Mouse (Mus musculus): ENCODE data around the gene Reg3a. TPM values are rescaled to one million over a fixed set of nuclear protein-coding genes. Genes with fewer than 3 reads are reported as not detected.

The Reg3a gene
- polyA plus RNA-seq (2017; shearing (Covaris generic)): not detected

DNA sequence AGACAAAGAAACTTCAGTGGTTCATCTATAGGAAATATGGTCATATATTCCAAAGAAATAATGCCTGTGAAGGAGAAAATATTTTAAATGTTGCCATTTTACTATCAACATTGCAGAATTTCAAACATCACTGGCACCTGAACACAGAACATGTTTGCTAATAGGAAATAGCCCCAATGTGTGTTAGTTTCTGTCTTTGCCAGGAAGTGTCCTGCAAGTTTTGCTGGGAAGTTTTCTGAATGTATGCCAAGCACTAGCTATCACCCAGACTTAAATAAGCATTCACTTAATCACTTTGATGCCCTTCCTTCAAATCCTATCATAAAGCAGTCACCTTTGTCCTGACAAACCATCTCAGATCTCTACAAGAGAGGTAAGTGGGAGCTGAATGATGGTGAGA is at the start of gene Reg3a:
Reg3a (plus strand) TSS at position 301 of the 400 bp plus-strand sequence.

GRCm38 (mm10) chr6:78370357-78370756 is 10.2 kb upstream of the Reg3a start, which contains the start of gene Reg3b:
Gene Reg3b (plus strand): TSS chr6:78370657.

GRCm38 (mm10) chr6:78378765-78379164 is 1.7 kb upstream of the Reg3a start, which contains the start of gene Reg3d:
Gene Reg3d (minus strand): TSS chr6:78378865.

GRCm38 (mm10) chr6:78395323-78395722 is 14.8 kb downstream of the Reg3a start, which contains the start of gene Reg2:
Gene Reg2 (plus strand): TSS chr6:78395623.

DNA sequence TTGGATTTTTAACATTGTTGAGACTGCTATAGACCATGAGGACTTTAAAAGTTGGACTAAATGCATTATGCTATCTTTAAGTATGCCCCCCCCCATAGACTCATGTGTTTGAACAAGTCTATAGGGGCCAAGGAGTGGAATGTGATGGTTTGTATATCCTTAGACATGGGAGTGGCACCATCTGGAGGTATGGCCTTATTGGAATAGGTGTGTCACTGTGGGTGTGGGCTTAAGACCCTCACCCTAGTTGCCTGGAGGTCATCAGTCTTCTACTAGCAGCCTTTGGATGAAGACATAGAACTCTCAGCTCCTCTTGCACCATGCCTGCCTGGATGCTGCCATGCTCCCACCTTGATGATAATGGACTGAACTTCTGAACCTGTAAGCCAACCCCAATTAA is 41.9 kb downstream of the Reg3a start, which contains the start of gene Reg1:
Reg1 (plus strand) TSS at position 301 of the 400 bp plus-strand sequence.

Other genes starting within 250 kb of the Reg3a start
- not detected for gene Reg3b, start 10.1 kb upstream of the Reg3a start, polyA plus RNA-seq (2017; shearing (Covaris generic))
- not detected for gene Reg3d, start 1.8 kb upstream of the Reg3a start, polyA plus RNA-seq (2017; shearing (Covaris generic))
- gene Reg2, start 14.9 kb downstream of the Reg3a start, polyA plus RNA-seq (2017; shearing (Covaris generic)): not detected
- not detected for gene Reg1, start 42.0 kb downstream of the Reg3a start, polyA plus RNA-seq (2017; shearing (Covaris generic))
- gene Reg3g, start 88.2 kb downstream of the Reg3a start, polyA plus RNA-seq (2017; shearing (Covaris generic)): not detected

Measured in activated CD4-positive, CD25-positive, alpha-beta regulatory T cell, adult 9 weeks (primary cell).